Mouse (Mus musculus): ENCODE results near the gene Ndufa4l2.

DNA sequence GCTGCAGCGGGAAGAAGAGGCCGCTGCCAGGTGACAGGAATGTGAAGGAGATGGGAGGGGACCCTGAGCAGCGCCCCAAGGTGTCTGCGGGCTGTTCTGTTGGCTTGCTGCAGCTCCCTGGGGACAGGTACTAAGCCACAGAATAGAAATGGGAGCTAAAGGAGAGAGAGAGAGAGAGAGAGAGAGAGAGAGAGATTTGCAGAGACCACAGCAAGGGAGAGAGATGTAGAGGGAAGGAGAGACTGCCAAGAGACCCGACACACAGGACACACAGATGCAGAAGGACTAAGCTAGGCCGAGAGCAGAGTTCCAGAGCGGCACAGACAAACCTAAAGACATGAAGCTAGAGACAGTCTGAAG, 2.5 kb upstream of the Ndufa4l2 start:
- TF ChIP-seq POLR2A (IDR thresholded peaks at IDR 0.05; ENCODE audit: low read depth, low read length) (no peak), CTCF (IDR thresholded peaks at IDR 0.05; ENCODE audit: borderline replicate concordance, insufficient read depth, low read length) (no peak)
